Mouse (Mus musculus) brain, embryonic 14.5 days (tissue): Measurements from ENCODE around the gene 1700013F07Rik.

Experiments
- CTCF ChIP-seq: fragments of 200-500 bp; IDR thresholded peaks from 2 replicates; pipeline ENCODE4 v1.5.1; 2012; ENCODE audit warnings: inconsistent platforms, mild to moderate bottlenecking, moderate library complexity, borderline replicate concordance; ENCODE audit not compliant: insufficient read depth, insufficient read length; ENCODE audit errors: extremely low read depth
- POLR2A ChIP-seq: fragments of 200-500 bp; IDR thresholded peaks from 2 replicates; pipeline ENCODE4 v1.6.1; 2012; ENCODE audit warnings: mild to moderate bottlenecking, inconsistent platforms, borderline replicate concordance; ENCODE audit not compliant: poor library complexity, insufficient read depth, insufficient read length, severe bottlenecking; ENCODE audit errors: extremely low read depth

- TF ChIP-seq CTCF = no peak
- TF ChIP-seq POLR2A = no peak
Observed at GRCm38 (mm10) chr3:108572309-108573010, 38.5 kb downstream of the 1700013F07Rik start.
